Mouse (Mus musculus) kidney, adult 2 months (tissue): ENCODE measurements at regions not wholly inside any gene's neighbourhood (a gene's known extent, or its start where the extent isn't known, plus 50 kb on each side); places are given as distances from the start of the nearest gene placed in this dataset.

ENCODE experiments used
- CTCF ChIP-seq: fragments of 200-500 bp; conservative IDR thresholded peaks from 2 replicates; pipeline ENCODE4 v1.5.1; 2011; ENCODE audit warnings: low read depth, mild to moderate bottlenecking, control low read depth, low read length, moderate library complexity, mixed read lengths; ENCODE audit not compliant: insufficient read depth, insufficient read length
- POLR2A ChIP-seq: fragments of 200-500 bp; IDR thresholded peaks from one replicate; pipeline ENCODE4 v1.6.1; 2011; ENCODE audit warnings: low read depth, low read length, control low read depth

DNA sequence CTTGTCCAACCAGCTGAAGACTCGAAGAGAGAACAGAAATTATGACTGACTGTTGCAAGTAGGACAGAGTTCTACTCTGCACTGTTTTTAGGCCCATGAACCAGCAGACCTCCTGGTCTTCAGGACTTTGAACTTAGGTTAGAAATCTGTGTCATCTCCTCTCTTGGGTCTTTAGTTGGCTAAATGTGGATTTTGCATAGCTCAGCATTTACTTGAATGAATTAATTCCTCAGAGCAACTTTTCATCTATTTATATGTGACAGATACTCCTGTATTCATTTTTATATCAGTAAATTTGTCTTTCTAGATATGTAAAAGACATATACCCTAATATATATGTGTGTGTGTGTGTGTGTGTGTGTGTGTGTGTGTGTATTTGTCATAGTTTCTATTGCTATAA lies 155.9 kb upstream of the Ndst3 start:
- TF ChIP-seq POLR2A (no peak), CTCF (no peak)
